Mouse (Mus musculus): ENCODE measurements at regions not wholly inside any gene's neighbourhood (a gene's known extent, or its start where the extent isn't known, plus 50 kb on each side); places are given as distances from the start of the nearest gene placed in this dataset.

DNA sequence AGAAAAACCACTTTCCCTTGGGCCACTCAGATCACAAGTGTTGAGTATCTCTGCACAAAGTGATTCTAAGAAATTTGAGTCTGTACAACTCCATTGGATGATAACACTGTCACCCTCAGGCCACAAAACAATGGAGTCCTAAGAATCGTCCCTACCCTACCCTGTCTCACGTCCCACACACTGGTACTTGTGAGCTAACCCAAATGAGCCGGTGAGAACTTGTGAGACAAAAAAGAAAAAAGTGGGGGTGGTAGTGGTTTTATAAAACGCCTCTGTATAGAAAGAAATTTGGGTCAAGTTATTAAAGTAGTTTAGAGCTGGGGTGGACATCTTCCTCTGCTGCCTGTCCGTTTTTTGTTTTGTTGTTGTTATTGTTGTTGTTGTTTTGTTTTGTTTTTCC is 264.8 kb upstream of the 4930412O13Rik start:
- H3K27ac ChIP-seq, result no peak overlapping the region
- H3K9ac ChIP-seq, result no peak overlapping the region
- H3K27me3 ChIP-seq, result no peaks in the 10 kb centered on the region
- no peaks in the 10 kb centered on the region for H3K4me1 ChIP-seq
- H3K4me2 ChIP-seq (replicated peaks), result no peak overlapping the region
- 74% methylated on average over 5 of the region's 5 CpGs for WGBS
- no peaks in the 10 kb centered on the region for H3K36me3 ChIP-seq
- H3K9me3 ChIP-seq (replicated peaks), result no peaks in the 10 kb centered on the region
- ATAC-seq (ENCODE audit: low FRiP score), result no peak
- no peak overlapping the region for H3K4me3 ChIP-seq

DNA sequence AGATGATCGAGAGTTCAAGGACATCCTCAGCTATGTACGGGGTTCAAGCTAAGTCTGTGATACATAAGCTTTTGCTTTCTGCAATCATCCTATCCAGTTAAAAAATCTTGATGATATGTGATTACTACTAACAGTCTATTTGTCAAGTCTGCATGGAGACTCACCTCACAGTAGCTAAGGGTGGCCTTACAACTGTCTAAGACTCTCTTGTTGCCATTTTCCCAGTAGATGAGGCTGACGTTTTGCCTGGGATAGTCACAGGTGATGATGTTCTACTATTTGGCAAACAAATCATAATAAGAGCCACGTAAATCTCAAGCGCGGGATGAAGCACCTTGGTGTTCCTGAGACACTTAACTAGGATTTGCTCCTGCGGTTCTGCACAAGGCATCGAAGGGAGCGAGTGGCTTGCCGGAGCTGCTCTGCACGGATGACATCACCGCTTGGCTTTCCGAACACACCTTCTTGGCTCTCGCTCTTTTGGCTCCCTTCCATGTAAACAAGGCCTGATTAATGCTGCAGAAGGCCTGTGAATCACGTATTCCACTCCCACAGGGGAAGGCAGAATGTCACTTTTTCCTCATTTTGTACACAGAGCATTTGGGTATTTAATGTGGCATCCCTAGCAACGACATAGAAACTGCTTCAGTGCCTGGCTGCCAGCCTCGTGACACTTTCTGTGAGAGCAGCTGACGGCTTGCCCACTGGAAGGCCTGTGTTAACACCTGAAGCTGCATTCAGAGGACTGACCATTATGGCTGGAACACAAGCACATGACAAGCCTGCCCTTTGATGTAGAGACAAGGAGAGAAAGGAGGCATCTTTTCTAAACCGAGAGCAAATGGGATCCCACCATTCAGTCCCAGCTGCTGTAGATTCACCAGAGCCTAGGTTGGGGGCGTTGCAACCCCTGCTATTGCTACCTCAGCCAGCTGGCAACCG is 260.5 kb upstream of the 4930412O13Rik start:
- H3K9ac ChIP-seq, result no peak overlapping the region
- H3K4me1 ChIP-seq, result no peaks in the 10 kb centered on the region
- WGBS, result 79% methylated on average over 21 of the region's 21 CpGs
- peak; percentile 73 for ATAC-seq (ENCODE audit: low FRiP score)
- H3K27ac ChIP-seq, result no peak overlapping the region
- H3K36me3 ChIP-seq, result no peaks in the 10 kb centered on the region
- no peak overlapping the region for H3K4me2 ChIP-seq (replicated peaks)
- no peaks in the 10 kb centered on the region for H3K27me3 ChIP-seq
- H3K9me3 ChIP-seq (replicated peaks), result no peaks in the 10 kb centered on the region
- H3K4me3 ChIP-seq, result no peak overlapping the region

DNA sequence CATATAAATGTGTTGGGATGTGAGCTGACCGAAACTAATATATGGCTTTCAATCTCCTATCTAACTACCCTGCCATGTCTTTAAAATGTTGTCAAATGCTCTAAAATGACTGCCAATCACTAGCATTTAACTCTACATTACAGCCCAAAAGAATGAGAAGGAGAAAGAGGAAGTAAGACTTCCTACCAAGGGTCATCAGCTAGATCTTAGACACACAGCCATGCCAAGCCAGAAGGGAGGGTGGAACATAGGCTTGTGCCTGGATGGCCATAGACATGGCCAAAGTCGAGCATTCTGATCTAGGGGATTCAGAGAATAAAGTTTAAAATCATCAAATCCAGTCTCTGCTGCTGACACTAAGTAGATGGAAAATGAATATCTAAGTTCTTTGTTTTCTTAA is 257.4 kb upstream of the 4930412O13Rik start:
- 87% methylated on average over 2 of the region's 2 CpGs for WGBS
- Histone ChIP-seq H3K27me3 (no peaks in the 10 kb centered on the region), H3K4me1 (no peaks in the 10 kb centered on the region), H3K4me2 (replicated peaks) (no peak overlapping the region), H3K4me3 (no peak overlapping the region), H3K36me3 (no peaks in the 10 kb centered on the region), H3K27ac (no peak overlapping the region), H3K9ac (no peak overlapping the region), H3K9me3 (replicated peaks) (no peaks in the 10 kb centered on the region)
- ATAC-seq (ENCODE audit: low FRiP score), result no peak

DNA sequence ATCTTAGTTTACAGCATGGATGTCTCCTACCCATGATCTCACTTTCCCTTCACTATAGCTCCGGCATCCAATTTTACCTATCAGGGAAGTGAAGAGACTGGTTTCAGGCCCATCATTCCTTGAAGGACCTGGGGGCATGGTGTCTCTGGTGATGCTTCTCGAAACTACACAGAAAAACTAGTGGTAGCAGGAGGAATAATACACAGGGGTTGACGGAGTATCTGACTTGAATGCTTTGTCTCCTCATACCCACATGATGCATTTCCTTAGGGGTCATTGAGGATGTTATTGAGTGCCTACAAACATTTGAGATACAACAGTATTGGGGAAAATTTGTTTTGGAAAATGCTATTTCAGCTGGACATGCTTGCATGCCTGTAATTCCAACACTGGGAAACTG is 253.0 kb upstream of the 4930412O13Rik start:
- Histone ChIP-seq H3K9ac (no peak overlapping the region), H3K27me3 (no peaks in the 10 kb centered on the region), H3K4me2 (replicated peaks) (no peak overlapping the region), H3K27ac (no peak overlapping the region), H3K4me1 (peaks cover 5% of the 10 kb centered on the region), H3K4me3 (no peak overlapping the region), H3K9me3 (replicated peaks) (no peaks in the 10 kb centered on the region), H3K36me3 (no peaks in the 10 kb centered on the region)
- 87% methylated on average over 3 of the region's 3 CpGs for WGBS
- no peak for ATAC-seq (ENCODE audit: low FRiP score)

DNA sequence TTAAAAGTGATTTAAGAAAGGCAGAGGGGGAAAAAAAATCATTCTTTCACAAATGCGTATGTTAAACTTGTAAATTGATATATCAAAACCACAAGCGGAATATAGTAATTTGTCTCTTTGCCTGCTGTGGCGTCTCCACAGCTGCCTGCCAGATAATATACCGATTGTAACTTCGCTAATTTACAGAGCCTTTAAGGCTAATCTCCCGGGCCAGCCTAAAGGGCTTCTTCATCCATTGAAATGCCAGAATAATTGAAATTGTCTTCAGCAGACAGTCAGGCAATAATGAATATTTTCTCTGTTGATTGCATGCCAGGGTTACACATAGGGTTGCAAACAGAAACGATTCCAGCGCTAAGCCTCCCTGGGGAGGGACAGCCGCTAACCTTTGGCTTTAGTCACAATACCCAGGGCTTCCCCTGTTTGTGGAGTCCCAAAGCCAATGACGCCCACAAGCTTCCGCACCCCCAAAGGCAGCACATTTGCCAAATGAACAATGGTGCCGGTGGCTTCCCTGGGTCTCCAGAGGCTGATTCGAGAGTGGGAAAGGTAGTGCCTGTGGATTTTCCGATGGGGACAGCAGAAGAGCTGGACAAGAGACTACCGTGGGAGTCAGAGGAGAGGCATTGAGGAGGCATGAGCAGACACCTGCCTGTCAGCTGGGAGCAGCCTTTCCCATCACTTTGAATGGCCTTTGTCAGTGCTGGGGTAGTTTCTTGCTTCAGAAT is 248.2 kb upstream of the 4930412O13Rik start:
- Histone ChIP-seq H3K4me1 (peaks cover 10% of the 10 kb centered on the region), H3K9ac (no peak overlapping the region), H3K9me3 (replicated peaks) (no peaks in the 10 kb centered on the region), H3K27me3 (no peaks in the 10 kb centered on the region), H3K4me3 (peak overlapping the region; percentile 3; the same call in 1 of the 2 replicates), H3K27ac (no peak overlapping the region), H3K4me2 (replicated peaks) (peak overlapping the region; percentile 44), H3K36me3 (no peaks in the 10 kb centered on the region)
- peak; percentile 69 for ATAC-seq (ENCODE audit: low FRiP score)
- WGBS, result 23% methylated on average over 15 of the region's 15 CpGs

DNA sequence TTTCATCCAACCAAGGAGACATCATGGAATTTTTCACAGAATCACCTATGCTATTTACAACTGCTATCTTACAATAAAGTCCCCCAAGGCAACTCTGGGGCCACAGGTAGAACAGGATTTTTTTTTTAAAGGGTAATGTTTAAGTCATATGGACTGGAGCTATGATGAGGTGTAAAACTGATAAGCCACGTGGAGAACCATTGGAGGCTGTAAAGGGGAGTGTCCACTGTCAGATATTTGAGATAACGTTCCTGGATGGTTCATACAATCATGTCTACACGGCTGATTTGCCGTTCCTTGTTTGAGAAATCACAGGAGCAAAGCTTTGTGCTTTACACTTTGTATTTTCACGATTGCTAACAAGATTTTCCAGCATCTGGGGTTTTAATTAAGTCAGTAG is 241.8 kb upstream of the 4930412O13Rik start:
- Histone ChIP-seq H3K27ac (no peak overlapping the region), H3K36me3 (no peaks in the 10 kb centered on the region), H3K4me3 (no peak overlapping the region), H3K4me1 (no peaks in the 10 kb centered on the region), H3K9ac (no peak overlapping the region), H3K4me2 (replicated peaks) (no peak overlapping the region), H3K9me3 (replicated peaks) (no peaks in the 10 kb centered on the region), H3K27me3 (no peaks in the 10 kb centered on the region)
- 65% methylated on average over 5 of the region's 5 CpGs for WGBS
- ATAC-seq (ENCODE audit: low FRiP score), result no peak

DNA sequence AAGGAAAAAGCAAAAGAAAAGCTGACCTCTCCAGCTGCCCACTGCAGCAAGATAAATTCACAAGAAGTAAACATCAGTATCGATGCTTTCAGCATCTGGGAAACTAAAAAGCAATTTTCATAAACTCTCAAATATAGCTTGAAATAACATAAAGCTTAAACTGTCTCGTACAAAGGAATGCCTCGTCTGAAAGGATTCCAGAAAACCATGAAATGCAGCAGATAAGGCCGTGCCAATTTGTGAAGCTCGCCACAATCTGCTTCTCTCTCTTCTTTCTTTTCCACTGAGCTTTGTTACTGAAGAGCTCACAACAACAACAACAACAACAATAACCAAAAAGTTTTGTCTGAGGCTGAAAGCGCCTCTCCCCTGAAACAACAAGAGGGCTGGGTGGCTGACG is 239.4 kb upstream of the 4930412O13Rik start:
- no peak overlapping the region for H3K27ac ChIP-seq
- H3K4me3 ChIP-seq, result no peak overlapping the region
- no peak overlapping the region for H3K4me2 ChIP-seq (replicated peaks)
- H3K9me3 ChIP-seq (replicated peaks), result no peaks in the 10 kb centered on the region
- 64% methylated on average over 7 of the region's 7 CpGs for WGBS
- H3K27me3 ChIP-seq, result no peaks in the 10 kb centered on the region
- H3K4me1 ChIP-seq, result no peaks in the 10 kb centered on the region
- ATAC-seq (ENCODE audit: low FRiP score), result no peak
- H3K9ac ChIP-seq, result no peak overlapping the region
- no peaks in the 10 kb centered on the region for H3K36me3 ChIP-seq

DNA sequence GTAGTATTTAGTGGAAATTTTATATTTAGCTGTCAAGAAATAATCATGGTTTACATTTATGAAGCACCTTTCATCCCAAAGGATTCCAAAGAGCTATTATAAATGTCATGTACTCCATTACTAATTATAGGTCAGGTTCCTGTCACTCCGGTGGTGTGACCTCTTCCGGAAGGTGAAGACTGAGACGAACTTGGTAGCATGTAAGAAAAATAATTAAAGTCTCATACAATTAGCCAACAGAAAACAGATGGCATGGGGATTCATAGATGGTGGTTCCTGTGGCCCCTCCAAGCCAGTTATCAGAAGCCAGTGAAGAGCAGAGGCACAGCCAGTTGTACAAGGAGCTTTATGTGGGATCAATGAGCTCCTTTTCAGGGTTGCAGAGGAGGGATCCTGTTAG is 238.6 kb upstream of the 4930412O13Rik start:
- Histone ChIP-seq H3K27me3 (no peaks in the 10 kb centered on the region), H3K9ac (no peak overlapping the region), H3K4me3 (no peak overlapping the region), H3K9me3 (replicated peaks) (no peaks in the 10 kb centered on the region), H3K4me1 (no peaks in the 10 kb centered on the region), H3K27ac (no peak overlapping the region), H3K4me2 (replicated peaks) (no peak overlapping the region), H3K36me3 (no peaks in the 10 kb centered on the region)
- 77% methylated on average over 3 of the region's 3 CpGs for WGBS
- no peak for ATAC-seq (ENCODE audit: low FRiP score)

DNA sequence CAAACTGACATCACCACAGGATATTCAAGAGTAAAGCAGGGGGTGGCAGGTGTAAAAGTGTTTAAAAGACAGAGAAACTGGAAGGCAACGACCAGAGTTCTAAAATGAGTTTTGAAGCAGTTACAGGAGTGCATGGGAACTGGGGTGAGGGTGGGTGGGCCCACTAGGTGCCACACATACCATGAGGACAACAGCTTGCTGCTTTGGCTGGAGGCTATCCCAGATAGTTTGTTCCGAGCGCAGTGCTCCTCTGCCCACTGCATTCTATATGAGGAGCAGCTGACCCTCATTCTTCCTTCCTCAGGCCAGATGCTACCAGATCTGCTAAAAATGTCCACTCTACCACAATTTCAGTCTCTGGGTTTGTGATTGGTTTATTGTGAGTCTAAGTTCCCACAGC is 234.6 kb upstream of the 4930412O13Rik start:
- Histone ChIP-seq H3K9me3 (replicated peaks) (no peaks in the 10 kb centered on the region), H3K36me3 (no peaks in the 10 kb centered on the region), H3K27ac (no peak overlapping the region), H3K4me3 (no peak overlapping the region), H3K27me3 (no peaks in the 10 kb centered on the region), H3K9ac (no peak overlapping the region), H3K4me1 (no peaks in the 10 kb centered on the region), H3K4me2 (replicated peaks) (no peak overlapping the region)
- 67% methylated on average over 3 of the region's 3 CpGs for WGBS
- no peak for ATAC-seq (ENCODE audit: low FRiP score)

DNA sequence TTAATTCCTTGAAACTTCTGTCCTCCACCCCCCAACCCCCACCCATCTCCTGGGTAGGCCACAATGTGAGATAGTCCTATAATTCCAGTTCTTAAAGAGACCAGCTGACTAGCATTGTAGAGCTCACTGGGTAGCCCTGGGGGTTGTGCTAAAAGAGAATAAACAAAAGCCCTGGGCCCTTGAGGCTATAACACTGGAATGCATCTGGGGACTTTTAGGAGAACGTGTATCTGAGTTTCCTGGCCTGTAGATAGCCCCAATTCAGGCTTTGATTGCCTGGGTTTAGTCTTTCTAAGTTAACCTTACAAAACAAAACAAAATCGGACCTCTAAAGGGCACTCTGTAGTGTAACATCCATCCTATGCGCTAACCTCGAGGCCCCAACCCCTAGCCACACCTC is 234.1 kb upstream of the 4930412O13Rik start:
- Histone ChIP-seq H3K27ac (no peak overlapping the region), H3K4me1 (no peaks in the 10 kb centered on the region), H3K9me3 (replicated peaks) (no peaks in the 10 kb centered on the region), H3K4me3 (no peak overlapping the region), H3K4me2 (replicated peaks) (no peak overlapping the region), H3K9ac (no peak overlapping the region), H3K27me3 (no peaks in the 10 kb centered on the region), H3K36me3 (no peaks in the 10 kb centered on the region)
- no peak for ATAC-seq (ENCODE audit: low FRiP score)
- 14% methylated on average over 4 of the region's 4 CpGs for WGBS

DNA sequence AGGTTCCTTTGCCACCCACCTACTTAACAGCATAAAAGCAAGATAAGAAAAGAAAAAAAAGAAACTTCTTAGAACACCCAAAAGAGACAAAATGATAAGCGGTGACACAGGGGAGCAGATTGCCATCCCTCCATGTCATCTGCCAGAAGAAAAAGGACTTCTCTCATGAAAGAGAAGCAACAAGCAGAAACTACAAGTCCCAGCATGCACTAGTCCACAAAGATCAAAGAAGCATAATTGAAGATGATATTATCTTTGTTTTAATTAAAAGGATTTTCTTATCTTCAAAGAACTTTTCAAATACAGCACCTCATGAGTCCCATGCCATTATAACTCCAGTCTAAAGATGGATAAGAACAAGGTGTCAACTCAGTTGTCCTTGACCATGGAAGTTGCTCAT is 231.0 kb upstream of the 4930412O13Rik start:
- no peak overlapping the region for H3K27ac ChIP-seq
- ATAC-seq (ENCODE audit: low FRiP score), result no peak
- WGBS, result 100% methylated on average over 1 of the region's 1 CpGs
- H3K9me3 ChIP-seq (replicated peaks), result no peaks in the 10 kb centered on the region
- H3K4me3 ChIP-seq, result no peak overlapping the region
- H3K9ac ChIP-seq, result no peak overlapping the region
- no peaks in the 10 kb centered on the region for H3K4me1 ChIP-seq
- H3K36me3 ChIP-seq, result no peaks in the 10 kb centered on the region
- H3K27me3 ChIP-seq, result no peaks in the 10 kb centered on the region
- no peak overlapping the region for H3K4me2 ChIP-seq (replicated peaks)

DNA sequence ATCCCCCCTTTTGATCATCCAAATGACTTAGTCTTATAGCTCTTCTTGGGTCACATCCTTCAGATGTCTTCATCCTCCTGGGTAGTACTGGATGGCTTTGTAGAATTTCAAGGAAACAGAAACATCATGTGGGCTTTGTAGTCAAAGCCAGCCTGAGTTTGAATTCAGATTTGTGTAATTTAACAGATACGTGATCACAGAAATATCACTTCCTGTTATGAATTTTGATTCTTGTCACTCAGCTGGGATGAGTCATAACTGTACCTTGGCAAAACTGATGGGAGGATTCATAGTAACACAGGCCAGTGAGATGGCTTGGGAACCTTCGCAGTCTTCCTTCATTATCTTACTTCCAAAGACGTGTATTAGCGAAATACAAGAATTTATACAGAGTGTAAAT is 222.2 kb upstream of the 4930412O13Rik start:
- no peaks in the 10 kb centered on the region for H3K4me1 ChIP-seq
- no peak overlapping the region for H3K27ac ChIP-seq
- no peak overlapping the region for H3K4me3 ChIP-seq
- no peaks in the 10 kb centered on the region for H3K36me3 ChIP-seq
- H3K9ac ChIP-seq, result no peak overlapping the region
- H3K9me3 ChIP-seq (replicated peaks), result no peaks in the 10 kb centered on the region
- H3K4me2 ChIP-seq (replicated peaks), result no peak overlapping the region
- no peaks in the 10 kb centered on the region for H3K27me3 ChIP-seq
- ATAC-seq (ENCODE audit: low FRiP score), result no peak
- WGBS, result 95% methylated on average over 4 of the region's 4 CpGs

DNA sequence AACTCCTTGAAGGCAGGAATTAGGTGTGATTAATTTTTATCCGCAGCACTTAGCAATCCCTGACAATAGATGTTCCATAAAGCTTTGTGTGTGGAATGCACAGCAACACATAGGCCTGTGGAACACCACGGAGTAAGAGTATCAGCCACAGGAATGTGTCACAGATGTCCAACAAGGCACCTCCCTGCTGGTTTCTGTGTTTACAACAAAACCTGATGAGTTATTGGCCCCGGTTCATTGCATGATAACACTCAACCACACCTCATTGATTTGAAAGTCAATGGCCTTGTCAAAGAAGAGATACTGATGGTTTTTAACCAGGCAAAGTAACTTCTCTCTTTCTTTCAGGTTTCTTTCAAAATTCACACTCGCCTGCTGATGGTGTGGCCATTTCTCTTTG is 211.4 kb upstream of the 4930412O13Rik start:
- 75% methylated on average over 4 of the region's 4 CpGs for WGBS

More for the DNA sequence above, 211.4 kb upstream of the 4930412O13Rik start:
- no peak overlapping the region for H3K4me2 ChIP-seq (replicated peaks)
- no peak overlapping the region for H3K4me3 ChIP-seq
- no peak overlapping the region for H3K9ac ChIP-seq
- H3K4me1 ChIP-seq, result no peaks in the 10 kb centered on the region
- H3K27ac ChIP-seq, result no peak overlapping the region
- H3K9me3 ChIP-seq (replicated peaks), result no peaks in the 10 kb centered on the region
- H3K27me3 ChIP-seq, result no peaks in the 10 kb centered on the region
- ATAC-seq (ENCODE audit: low FRiP score), result no peak
- H3K36me3 ChIP-seq, result no peaks in the 10 kb centered on the region

All from hindbrain, embryonic 12.5 days (tissue).